Mouse (Mus musculus) left cerebral cortex, adult 2 months (tissue): ENCODE measurements around the gene Sema4b. TPM values are rescaled to one million over a fixed set of nuclear protein-coding genes. Genes with fewer than 3 reads are reported as not detected.
A peak's percentile ranks its signal among the peaks of the same experiment; 100 is the strongest.

Experiments used
- DNase-seq, 2 experiments: peaks; one replicate each; pipeline ENCODE4 v3.0.0; 2021 to 2022; ENCODE audit warnings: low spot score in 2 of 2, mixed read lengths in 1 of 2; ENCODE audit errors: extremely low spot score in 1 of 2
- H3K27ac ChIP-seq: fragments of 200-600 bp; 2 replicates; pipeline ENCODE4 v1.8.1; 2022
- H3K4me3 ChIP-seq: fragments of 200-600 bp; 2 replicates; pipeline ENCODE4 v1.8.1; 2022
- CTCF ChIP-seq: fragments of 200-600 bp; IDR thresholded peaks from 2 replicates; pipeline ENCODE4 v1.8.1; 2022; ENCODE audit warnings: antibody characterized with exemption, mild to moderate bottlenecking, moderate library complexity
- intact Hi-C: fragments of 180-260 bp; cut with DNase I; formaldehyde crosslinking; loops from one replicate; pipeline ENCODE4 v1.15.1; 2025
- total RNA-seq, 2 experiments: library from RNA; stranded (reverse); gene quantifications; 2 replicates each; pipeline ENCODE4 v1.2.3; 2021

Sema4b gene
- total RNA-seq, 2 experiments from 2014 or later, result 19.4 to 20.6 TPM

DNA sequence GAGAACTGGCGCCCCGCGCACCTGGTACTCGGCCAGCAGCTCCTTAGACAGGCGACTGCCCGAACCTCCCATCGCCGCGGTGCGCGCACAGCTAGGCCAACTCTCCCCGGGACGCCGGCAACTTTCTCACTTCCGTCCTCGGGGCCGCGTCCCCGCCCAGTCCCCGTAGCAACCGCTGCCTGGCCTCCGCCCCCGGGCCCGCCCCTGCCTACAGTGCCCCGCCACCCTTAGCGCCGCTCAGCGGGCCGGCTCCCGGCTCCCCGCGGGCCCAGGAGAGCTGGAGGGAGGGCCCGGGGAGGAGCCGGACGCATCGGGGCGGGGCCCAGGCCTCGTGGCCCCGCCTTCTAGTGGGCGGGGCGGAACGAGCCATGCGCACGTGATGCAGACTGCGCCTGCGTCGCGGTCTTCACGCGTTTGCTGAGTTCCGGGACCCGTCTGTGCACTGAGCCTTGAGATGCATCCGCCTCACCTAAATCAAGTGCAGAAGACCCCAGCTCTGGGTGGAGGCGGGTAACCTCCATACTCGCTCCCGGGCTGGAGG is 45.9 kb downstream of the Sema4b start, which contains the start of the genes Cib1 and Gdpgp1:
Gene Cib1, minus strand, starts transcription at position 325 of the 541 bp plus-strand sequence.
Gene Gdpgp1, plus strand, starts transcription at position 377 of the 541 bp plus-strand sequence.
- Histone ChIP-seq H3K4me3 (peak within 1 kb of the TSS; percentile 77), H3K27ac (peak within 1 kb of the TSS; percentile 63)
- TF ChIP-seq CTCF, result no peak; the same call in 1 of the 2 replicates
- DNase-seq, result peak; percentile 93 to 95
- intact Hi-C loops, result no loop called here

DNA sequence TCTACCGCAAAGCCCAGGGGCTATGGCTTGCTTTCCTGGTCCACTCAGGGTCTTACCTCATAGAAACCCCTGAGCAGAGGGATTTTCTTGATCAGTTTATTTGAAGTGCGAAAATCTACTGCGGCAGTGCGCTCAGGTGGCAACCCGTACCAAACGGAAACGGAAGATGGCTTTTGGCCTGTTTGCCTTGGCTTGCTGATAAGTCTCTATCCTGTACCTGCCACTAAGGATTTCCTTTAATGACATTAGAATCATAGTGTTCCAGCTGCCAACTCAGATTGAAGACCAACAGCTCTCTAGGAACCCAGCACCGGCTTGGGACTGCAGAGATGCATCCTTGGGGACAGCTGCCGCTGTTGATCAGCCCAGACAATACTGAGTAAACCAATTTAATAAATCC is 47.2 kb downstream of the Sema4b start:
- Histone ChIP-seq H3K4me3 (peak overlapping the region; percentile 22), H3K27ac (no peak overlapping the region)
- TF ChIP-seq CTCF, result no peak
- intact Hi-C loops, result no loop called here
- DNase-seq, result no peak

DNA sequence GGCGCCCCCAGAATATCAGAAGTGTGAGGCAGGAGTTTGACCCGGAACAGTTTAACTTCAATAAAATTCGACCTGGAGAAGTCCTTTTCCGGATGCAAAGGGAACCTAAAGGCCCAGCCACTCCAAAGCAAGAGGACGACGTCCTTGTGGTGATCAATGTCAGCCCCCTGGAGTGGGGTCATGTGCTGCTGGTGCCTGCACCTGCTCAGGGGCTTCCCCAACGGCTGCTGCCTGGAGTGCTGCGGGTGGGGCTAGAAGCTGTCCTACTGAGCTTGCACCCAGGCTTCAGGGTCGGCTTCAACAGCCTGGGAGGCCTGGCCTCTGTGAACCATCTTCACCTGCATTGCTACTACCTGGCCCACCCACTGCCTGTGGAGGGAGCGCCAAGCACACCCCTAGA is 51.9 kb downstream of the Sema4b start:
- H3K4me3 ChIP-seq, result no peak overlapping the region
- no peak for TF ChIP-seq CTCF
- H3K27ac ChIP-seq, result no peak overlapping the region
- intact Hi-C loops, result no loop called here
- DNase-seq, result no peak

DNA sequence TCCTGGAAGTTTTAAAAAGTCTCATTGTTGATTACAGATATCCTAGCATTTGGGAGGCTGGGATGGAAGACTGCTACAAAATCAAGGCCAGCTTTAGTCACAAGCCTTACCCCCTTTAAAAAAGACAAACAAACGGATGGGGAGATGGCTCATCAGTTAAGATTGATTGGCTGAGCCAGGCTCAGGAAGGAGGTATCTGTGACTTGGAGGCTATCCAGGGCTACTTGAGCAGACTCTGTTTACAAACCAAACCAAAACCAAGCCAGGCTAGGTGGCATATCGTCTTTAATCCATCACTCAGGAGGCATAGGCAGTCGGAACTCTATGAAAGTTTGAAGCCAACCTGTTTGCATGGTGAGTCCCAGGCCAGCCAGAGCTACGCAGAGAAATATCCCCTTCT is 55.0 kb downstream of the Sema4b start:
- DNase-seq, result no peak
- Histone ChIP-seq H3K4me3 (no peak overlapping the region), H3K27ac (no peak overlapping the region)
- TF ChIP-seq CTCF, result no peak
- intact Hi-C loops, result no loop called here

DNA sequence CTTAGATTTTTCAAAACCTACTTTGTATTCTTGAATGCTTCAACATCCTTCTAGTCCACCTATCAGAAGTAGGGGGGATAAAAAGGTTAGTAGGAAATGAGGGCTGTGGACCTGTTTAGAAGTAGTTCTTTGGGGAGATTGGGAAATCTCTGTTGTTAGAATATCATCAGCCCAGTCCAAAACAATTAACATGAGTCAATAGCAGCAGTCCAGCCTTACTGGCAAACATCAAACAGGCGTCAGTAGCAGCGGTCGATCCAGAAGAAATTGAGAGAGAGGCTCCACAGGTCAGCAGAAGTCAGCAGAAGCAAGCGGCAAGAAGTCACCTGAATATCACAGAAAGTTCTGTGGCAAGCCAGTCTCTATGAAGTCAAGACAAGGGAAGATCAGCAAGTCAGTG is 58.2 kb downstream of the Sema4b start:
- no peak overlapping the region for H3K4me3 ChIP-seq
- no peak for DNase-seq
- no peak overlapping the region for H3K27ac ChIP-seq
- intact Hi-C loops, result no loop called here
- no peak for TF ChIP-seq CTCF

DNA sequence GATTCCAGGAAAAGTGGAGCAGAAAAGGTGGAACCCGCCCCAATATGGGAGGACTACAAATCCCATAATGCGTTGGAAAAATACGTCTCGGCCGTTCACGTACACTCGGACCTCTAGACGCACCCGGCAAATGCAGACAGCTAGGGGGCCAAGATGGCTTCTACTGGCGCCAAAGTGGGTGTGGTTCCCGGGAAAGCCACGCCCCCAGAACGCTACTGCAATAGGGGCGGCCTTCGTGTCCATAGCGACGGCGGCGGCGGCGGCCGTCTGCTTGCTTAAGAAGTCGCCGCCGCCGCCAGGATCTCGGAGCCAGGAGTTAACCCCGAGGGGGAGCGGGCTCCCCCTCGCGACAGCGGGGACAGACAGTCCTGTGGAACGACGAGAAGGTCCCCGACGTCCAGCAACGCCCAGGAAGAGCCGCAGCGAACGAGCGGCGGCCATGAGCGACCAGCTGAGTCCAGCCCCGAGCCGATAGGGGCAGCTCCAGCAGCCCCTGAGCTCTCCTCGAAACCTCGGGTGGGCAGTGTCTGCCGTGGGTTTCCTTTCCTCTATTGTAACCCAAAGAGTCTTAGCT is 59.6 kb downstream of the Sema4b start, which contains the start of gene Ttll13:
Gene Ttll13, plus strand, starts transcription at position 229 of the 574 bp plus-strand sequence.
- peak within 1 kb of the TSS; percentile 83 for H3K27ac ChIP-seq
- DNase-seq, result peak; percentile 93 to 94
- peak; percentile 50 for TF ChIP-seq CTCF
- H3K4me3 ChIP-seq, result peak within 1 kb of the TSS; percentile 77
- intact Hi-C loops, result no loop called here

DNA sequence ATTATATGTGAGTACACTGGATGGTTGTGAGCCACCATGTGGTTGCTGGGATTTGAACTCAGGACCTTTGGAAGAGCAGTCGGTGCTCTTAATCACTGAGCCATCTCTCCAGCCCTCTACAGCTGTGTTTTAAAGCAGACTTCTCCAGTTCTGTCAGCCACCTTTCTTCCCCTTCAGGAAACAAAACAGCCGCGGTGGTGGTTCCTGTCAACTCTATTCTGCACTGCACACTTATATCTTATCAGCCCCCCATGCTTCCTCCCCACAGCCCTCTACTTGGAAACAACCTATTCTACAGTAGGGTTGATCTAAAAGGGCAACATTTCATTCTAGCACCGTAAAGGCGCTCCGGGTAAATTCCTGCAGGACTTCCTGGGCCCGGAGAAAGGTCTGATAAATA is 60.2 kb downstream of the Sema4b start:
- no peak for DNase-seq
- Histone ChIP-seq H3K27ac (no peak overlapping the region), H3K4me3 (peak overlapping the region; percentile 77)
- no peak for TF ChIP-seq CTCF
- intact Hi-C loops, result no loop called here

DNA sequence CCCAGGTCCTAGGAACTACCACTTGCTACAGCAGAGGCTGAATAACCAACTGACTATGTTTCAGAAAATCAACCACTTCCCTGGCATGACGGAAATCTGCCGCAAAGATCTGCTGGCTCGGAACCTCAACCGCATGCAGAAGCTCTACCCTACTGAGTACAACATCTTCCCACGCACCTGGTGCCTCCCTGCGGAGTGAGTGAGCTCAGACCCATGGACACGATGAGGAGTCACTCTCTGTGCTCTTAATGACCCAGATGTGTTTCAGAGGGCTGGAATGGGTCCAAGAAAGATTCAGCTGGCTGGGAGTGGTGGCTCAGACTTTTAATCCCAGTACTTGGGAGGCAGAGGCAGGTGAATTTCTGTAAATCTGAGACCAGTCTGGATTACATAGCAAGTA is 65.8 kb downstream of the Sema4b start:
- H3K27ac ChIP-seq, result no peak overlapping the region
- intact Hi-C loops, result no loop called here
- no peak overlapping the region for H3K4me3 ChIP-seq
- no peak for TF ChIP-seq CTCF
- DNase-seq, result no peak

DNA sequence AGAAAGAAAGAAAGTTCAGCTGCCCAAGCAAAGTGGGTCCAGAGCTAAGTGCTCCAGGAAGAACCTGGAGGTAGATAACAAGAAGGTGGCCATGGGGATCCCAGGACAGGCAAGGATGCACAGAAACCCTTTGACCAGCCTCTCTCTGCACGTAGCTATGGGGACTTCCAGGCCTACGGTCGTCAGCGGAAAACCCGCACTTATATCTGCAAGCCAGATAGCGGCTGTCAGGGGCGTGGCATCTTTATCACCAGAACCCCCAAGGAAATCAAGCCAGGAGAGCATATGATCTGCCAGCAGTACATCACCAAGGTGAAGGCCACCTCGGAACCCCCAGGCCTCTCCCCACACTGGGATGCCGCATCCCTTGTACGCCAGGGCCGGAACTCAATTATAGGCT is 66.2 kb downstream of the Sema4b start:
- intact Hi-C loops, result no loop called here
- Histone ChIP-seq H3K4me3 (no peak overlapping the region), H3K27ac (no peak overlapping the region)
- no peak for DNase-seq
- no peak for TF ChIP-seq CTCF

DNA sequence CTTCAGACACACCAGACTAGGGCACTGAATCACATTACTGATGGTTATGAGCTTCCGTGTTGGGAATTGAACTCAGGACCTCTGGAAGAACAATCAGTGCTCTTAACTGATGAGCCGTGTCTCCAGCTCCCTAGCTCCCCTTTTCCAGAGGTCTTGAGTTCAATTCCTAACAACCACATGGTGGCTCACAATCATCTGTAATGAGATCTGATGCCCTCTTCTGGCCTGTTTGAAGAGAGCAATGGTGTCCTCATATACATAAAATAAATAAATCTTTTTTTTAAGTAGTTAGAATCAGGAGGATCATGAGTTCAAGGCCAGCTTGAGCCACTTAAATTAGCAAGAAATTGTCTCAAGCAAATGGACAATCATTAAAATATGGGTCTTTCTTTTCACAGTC is 69.3 kb downstream of the Sema4b start:
- no peak for DNase-seq
- intact Hi-C loops, result loop anchor here (2.0 kb wide), 1 partner anchor 115 kb away; no protein-coding TSS in a partner anchor
- H3K4me3 ChIP-seq, result no peak overlapping the region
- TF ChIP-seq CTCF, result peak; percentile 44
- H3K27ac ChIP-seq, result no peak overlapping the region

DNA sequence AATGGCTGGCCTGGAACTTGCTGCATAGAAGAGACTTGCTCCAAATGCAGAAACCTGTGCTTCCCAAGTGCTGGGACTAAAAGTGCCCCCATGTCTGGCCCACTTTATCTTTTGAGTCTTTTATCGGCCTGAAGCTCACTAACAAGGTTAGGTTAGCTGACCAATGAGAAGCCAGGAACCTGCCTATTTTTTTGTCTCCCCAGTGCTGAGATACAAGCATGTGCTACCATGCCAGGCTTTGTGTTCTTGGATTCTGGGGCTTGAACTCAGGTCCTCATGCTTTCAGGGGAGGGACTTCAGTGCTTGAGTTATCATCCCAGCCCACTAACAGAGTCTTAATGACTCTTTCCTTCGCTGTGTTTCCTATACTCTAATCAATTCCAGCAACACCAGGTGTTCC is 71.1 kb downstream of the Sema4b start:
- TF ChIP-seq CTCF, result no peak
- DNase-seq, result no peak
- Histone ChIP-seq H3K27ac (no peak overlapping the region), H3K4me3 (no peak overlapping the region)
- intact Hi-C loops, result loop anchor here (2.0 kb wide), 1 partner anchor 117 kb away; no protein-coding TSS in a partner anchor

DNA sequence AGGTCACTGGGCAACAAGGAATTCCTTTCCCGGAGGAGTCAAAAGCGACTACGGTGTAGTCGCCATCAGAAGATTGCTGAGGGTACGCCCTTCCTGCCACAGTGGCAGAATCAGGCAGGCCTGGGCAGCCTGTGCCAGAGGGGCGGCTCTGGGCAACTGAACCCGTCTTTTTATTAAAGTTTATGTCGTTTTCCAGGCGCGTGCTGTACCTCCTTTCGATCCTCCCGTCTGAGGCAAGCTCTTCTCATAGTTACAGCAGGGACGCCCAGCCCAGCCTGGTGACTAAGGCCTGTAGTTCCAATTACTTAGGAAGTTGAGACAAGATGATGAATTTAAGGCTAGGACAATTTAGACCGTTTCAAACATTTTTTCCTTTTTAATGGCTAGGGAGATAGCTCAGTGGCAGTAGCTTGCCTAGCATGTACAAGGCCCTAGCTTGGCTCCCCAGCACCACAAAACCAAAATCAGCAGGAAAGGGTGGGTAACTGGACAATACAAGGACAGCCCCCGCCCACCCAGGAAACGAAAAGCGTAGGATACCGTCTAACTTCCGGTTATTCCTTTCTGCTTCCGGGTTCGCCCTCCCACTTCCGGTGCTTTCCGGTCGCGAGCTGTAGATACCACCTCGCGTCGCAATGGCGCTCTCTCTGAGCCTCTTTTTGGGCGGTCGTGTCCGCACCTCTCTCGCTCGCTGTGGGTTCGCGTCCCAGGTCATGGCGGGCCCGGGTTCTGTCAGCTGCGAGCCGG is 74.2 kb downstream of the Sema4b start, which contains the start of gene Ngrn:
Gene Ngrn, plus strand, starts transcription at position 591 of the 747 bp plus-strand sequence.
- DNase-seq, result peak; percentile 79 to 84
- no peak; the same call in 1 of the 2 replicates for TF ChIP-seq CTCF
- Histone ChIP-seq H3K27ac (peak within 1 kb of the TSS; percentile 85), H3K4me3 (peak within 1 kb of the TSS; percentile 79)
- intact Hi-C loops, result no loop called here
